Mouse (Mus musculus) MEL (cell line): Measurements from ENCODE around the gene Spop. TPM values are rescaled to one million over a fixed set of nuclear protein-coding genes. Genes with fewer than 3 reads are reported as not detected.

Source experiments
- DNase-seq: peaks from one replicate; pipeline ENCODE4 v3.0.0; 2011; ENCODE audit warnings: low read depth, low spot score
- H3K27ac ChIP-seq: 2 replicates; pipeline ENCODE4 v1.5.1; 2012; ENCODE audit warnings: low read depth, mild to moderate bottlenecking, control low read depth, low read length, moderate library complexity; ENCODE audit not compliant: control insufficient read depth
- H3K27me3 ChIP-seq, 2 experiments: fragments of 150-350 bp in 1 of 2; sonication (generic) in 1 of 2; 2 replicates each; pipeline ENCODE4 v1.6.1; 2012; ENCODE audit warnings: low read length in 2 of 2, mild to moderate bottlenecking in 2 of 2, improper control_type of control experiment in 1 of 2, moderate library complexity in 1 of 2; ENCODE audit not compliant: insufficient read depth in 2 of 2, control insufficient read depth in 1 of 2
- H3K36me3 ChIP-seq, 2 experiments: 2 replicates each; pipeline ENCODE4 v1.6.1; 2012 to 2014; ENCODE audit warnings: low read length in 2 of 2, improper control_type of control experiment in 1 of 2, inconsistent platforms in 1 of 2, mild to moderate bottlenecking in 1 of 2; ENCODE audit not compliant: insufficient read depth in 2 of 2, control insufficient read depth in 1 of 2
- H3K4me1 ChIP-seq, 2 experiments: fragments of 150-350 bp in 1 of 2; sonication (generic) in 1 of 2; 2 replicates each; pipeline ENCODE4 v1.6.1; 2012; ENCODE audit warnings: low read length in 2 of 2, improper control_type of control experiment in 1 of 2, mild to moderate bottlenecking in 1 of 2; ENCODE audit not compliant: insufficient read depth in 2 of 2, control insufficient read depth in 1 of 2
- H3K4me3 ChIP-seq, 2 experiments: fragments of 150-350 bp in 1 of 2; sonication (generic) in 1 of 2; 2 replicates each; pipeline ENCODE4 v1.5.1; 2012; ENCODE audit warnings: low read depth in 2 of 2, low read length in 2 of 2, mild to moderate bottlenecking in 2 of 2, moderate library complexity in 2 of 2, control low read depth in 1 of 2, improper control_type of control experiment in 1 of 2; ENCODE audit not compliant: control insufficient read depth in 1 of 2, insufficient read depth in 1 of 2
- H3K79me2 ChIP-seq: 2 replicates; pipeline ENCODE4 v1.6.1; 2012; ENCODE audit warnings: mild to moderate bottlenecking, low read length, moderate library complexity; ENCODE audit not compliant: control insufficient read depth, poor library complexity, insufficient read depth
- H3K9ac ChIP-seq: 2 replicates; pipeline ENCODE4 v1.6.1; 2012; ENCODE audit warnings: low read depth, mild to moderate bottlenecking, control low read depth, low read length, moderate library complexity; ENCODE audit not compliant: control insufficient read depth, poor library complexity, severe bottlenecking
- H3K9me3 ChIP-seq: fragments of 150-350 bp; sonication (generic); replicated peaks from 2 replicates; pipeline ENCODE4 v1.6.1; 2012; ENCODE audit warnings: mild to moderate bottlenecking, low read length, improper control_type of control experiment, moderate library complexity; ENCODE audit not compliant: insufficient read depth
- CTCF ChIP-seq, 3 experiments: IDR thresholded peaks in 2 of 3; conservative IDR thresholded peaks in 1 of 3; 2 replicates each; pipeline ENCODE4 v1.5.1; 2011 to 2012; ENCODE audit warnings: low read length in 3 of 3, low read depth in 2 of 3, mild to moderate bottlenecking in 2 of 3, improper control_type of control experiment in 1 of 3, inconsistent platforms in 1 of 3, mixed read lengths in 1 of 3, moderate library complexity in 1 of 3; ENCODE audit not compliant: control insufficient read depth in 1 of 3, insufficient read depth in 1 of 3, poor library complexity in 1 of 3, severe bottlenecking in 1 of 3
- E2F4 ChIP-seq: IDR thresholded peaks from 2 replicates; pipeline ENCODE4 v1.6.1; 2011; ENCODE audit warnings: low read depth, low read length, improper control_type of control experiment, borderline replicate concordance
- ETS1 ChIP-seq: IDR thresholded peaks from 2 replicates; pipeline ENCODE4 v1.6.1; 2012; ENCODE audit warnings: low read depth, mild to moderate bottlenecking, inconsistent platforms, low read length, improper control_type of control experiment, moderate library complexity
- GABPA ChIP-seq: IDR thresholded peaks from 2 replicates; pipeline ENCODE4 v1.6.1; 2012; ENCODE audit warnings: low read depth, mild to moderate bottlenecking, inconsistent platforms, low read length, improper control_type of control experiment, moderate library complexity
- JUND ChIP-seq: IDR thresholded peaks from 2 replicates; pipeline ENCODE4 v1.6.1; 2011; ENCODE audit warnings: low read depth, mild to moderate bottlenecking, improper control_type of control experiment, low read length
- KAT2A ChIP-seq: conservative IDR thresholded peaks from 2 replicates; pipeline ENCODE4 v1.6.1; 2012; ENCODE audit warnings: low read depth, low read length, improper control_type of control experiment, inconsistent platforms
- MAX ChIP-seq: IDR thresholded peaks from 2 replicates; pipeline ENCODE4 v1.6.1; 2011; ENCODE audit warnings: low read length, improper control_type of control experiment
- NELFE ChIP-seq: IDR thresholded peaks from 2 replicates; pipeline ENCODE4 v1.6.1; 2011; ENCODE audit warnings: low read depth, low read length, improper control_type of control experiment
- NRF1 ChIP-seq: IDR thresholded peaks from 2 replicates; pipeline ENCODE4 v1.6.1; 2014; ENCODE audit warnings: low read depth, mild to moderate bottlenecking, inconsistent platforms, low read length, improper control_type of control experiment, moderate library complexity; ENCODE audit not compliant: poor library complexity, insufficient read depth, severe bottlenecking
- POLR2A ChIP-seq, 2 experiments: IDR thresholded peaks; 2 replicates each; pipeline ENCODE4 v1.6.1; 2011 to 2012; ENCODE audit warnings: low read length in 2 of 2, mild to moderate bottlenecking in 2 of 2, control low read depth in 1 of 2, improper control_type of control experiment in 1 of 2, low read depth in 1 of 2, moderate library complexity in 1 of 2; ENCODE audit not compliant: control insufficient read depth in 1 of 2, insufficient read depth in 1 of 2, poor library complexity in 1 of 2
- POLR2AphosphoS2 ChIP-seq: IDR thresholded peaks from 2 replicates; pipeline ENCODE4 v1.6.1; 2011; ENCODE audit warnings: low read length, improper control_type of control experiment
- POLR2AphosphoS5 ChIP-seq: IDR thresholded peaks from 2 replicates; pipeline ENCODE4 v1.6.1; 2012; ENCODE audit warnings: low read depth, borderline replicate concordance, mild to moderate bottlenecking, inconsistent platforms, low read length, moderate library complexity, mixed read lengths
- RAD21 ChIP-seq: IDR thresholded peaks from 2 replicates; pipeline ENCODE4 v1.6.1; 2011; ENCODE audit warnings: mild to moderate bottlenecking, low read depth, low read length, improper control_type of control experiment
- SIN3A ChIP-seq: IDR thresholded peaks from 2 replicates; pipeline ENCODE4 v1.6.1; 2012; ENCODE audit warnings: low read length, improper control_type of control experiment, inconsistent platforms
- SMC3 ChIP-seq: IDR thresholded peaks from 2 replicates; pipeline ENCODE4 v1.6.1; 2011; ENCODE audit warnings: low read depth, low read length, improper control_type of control experiment
- TBP ChIP-seq: IDR thresholded peaks from 2 replicates; pipeline ENCODE4 v1.8.0; 2011; ENCODE audit warnings: low read depth, low read length, improper control_type of control experiment
- TCF12 ChIP-seq: IDR thresholded peaks from 2 replicates; pipeline ENCODE4 v1.6.1; 2014; ENCODE audit warnings: low read depth, mild to moderate bottlenecking, inconsistent platforms, low read length, improper control_type of control experiment, moderate library complexity
- UBTF ChIP-seq: IDR thresholded peaks from 2 replicates; pipeline ENCODE4 v1.6.1; 2012; ENCODE audit warnings: low read depth, mild to moderate bottlenecking, inconsistent platforms, low read length, improper control_type of control experiment, moderate library complexity, borderline replicate concordance; ENCODE audit not compliant: insufficient read depth
- ZC3H11A ChIP-seq: IDR thresholded peaks from 2 replicates; pipeline ENCODE4 v1.6.1; 2012; ENCODE audit warnings: low read depth, mild to moderate bottlenecking, inconsistent platforms, low read length, improper control_type of control experiment
- ZKSCAN1 ChIP-seq: IDR thresholded peaks from 2 replicates; pipeline ENCODE4 v1.6.1; 2012; ENCODE audit warnings: low read depth, mild to moderate bottlenecking, inconsistent platforms, low read length, improper control_type of control experiment, moderate library complexity
- polyA plus RNA-seq, 2 experiments: library from polyadenylated mRNA; stranded (reverse) in 1 of 2; unstranded in 1 of 2; fragments of >175 nt in 1 of 2; fragments of >200 nt in 1 of 2; gene quantifications; 2 replicates each; pipeline versions ENCODE4 v1.2.1 to v1.2.4; 2012; ENCODE audit warnings: low replicate concordance in 2 of 2, low read depth in 1 of 2; ENCODE audit not compliant: insufficient read length in 2 of 2, insufficient read depth in 1 of 2, missing spikeins in 1 of 2
- total RNA-seq: library from RNA; depleted of rRNA; stranded (reverse); fragments of 300-350 nt; gene quantifications from 2 replicates; pipeline ENCODE4 v1.2.3, GENCODE M21; 2012

The Spop gene
- total and polyA plus RNA-seq, 3 experiments = 41.5 to 84.0 TPM; not detected in 1

- peaks cover 8% of the 10 kb centered on the region for H3K79me2 ChIP-seq
These were observed 23.5 kb upstream of the Spop start for GRCm38 (mm10) chr11:95390420-95390819.

GRCm38 (mm10) chr11:95391201-95391600 lies 22.7 kb upstream of the Spop start:
- H3K4me3 ChIP-seq = no peak overlapping the region
- no peaks in the 10 kb centered on the region for H3K27me3 ChIP-seq
- H3K9ac ChIP-seq = no peak overlapping the region
- peaks cover 2% of the 10 kb centered on the region in 2 experiments for H3K36me3 ChIP-seq
- peaks cover 0 to 2% of the 10 kb centered on the region in 2 experiments; a peak in 1 of 4 replicates for H3K4me1 ChIP-seq
- H3K79me2 ChIP-seq = peaks cover 3% of the 10 kb centered on the region
- no peak overlapping the region for H3K27ac ChIP-seq
- no peaks in the 10 kb centered on the region for H3K9me3 ChIP-seq
- TF ChIP-seq ZKSCAN1 (no peak), NELFE (no peak), SMC3 (no peak), TBP (no peak), UBTF (no peak)
- TF ChIP-seq, all 39 proteins: peak for 0
- no peak for DNase-seq

More at GRCm38 (mm10) chr11:95390420-95390819, 23.5 kb upstream of the Spop start:
- Histone ChIP-seq H3K36me3 (peaks cover 2 to 10% of the 10 kb centered on the region in 2 experiments), H3K9me3 (no peaks in the 10 kb centered on the region), H3K27me3 (no peaks in the 10 kb centered on the region), H3K4me3 (no peak overlapping the region), H3K27ac (no peak overlapping the region), H3K9ac (no peak overlapping the region)
- no peak for DNase-seq
- TF ChIP-seq POLR2A (IDR thresholded peaks at IDR 0.05; ENCODE audit: control insufficient read depth in 1 of 2, insufficient read depth in 1 of 2, low read depth in 1 of 2, low read length in 2 of 2, poor library complexity in 1 of 2) (no peak), POLR2AphosphoS2 (no peak), ETS1 (no peak), NELFE (no peak), GABPA (no peak), POLR2AphosphoS5 (no peak), TCF12 (no peak), JUND (no peak), SIN3A (no peak), ZC3H11A (no peak), E2F4 (no peak), RAD21 (no peak), CTCF (IDR thresholded peaks at IDR 0.05 in 2 of 3, conservative IDR thresholded peaks at IDR 0.05 in 1 of 3; ENCODE audit: control insufficient read depth in 1 of 3, insufficient read depth in 1 of 3, low read depth in 2 of 3, low read length in 3 of 3, poor library complexity in 1 of 3, severe bottlenecking in 1 of 3) (no peak), ZKSCAN1 (no peak), NRF1 (no peak), KAT2A (no peak), MAX (no peak)
- TF ChIP-seq, all 39 proteins: peak for 0
- peaks cover 4 to 8% of the 10 kb centered on the region in 2 experiments; a peak in 3 of 4 replicates for H3K4me1 ChIP-seq
